Mouse (Mus musculus): ENCODE data around the gene Trim28.

DNA sequence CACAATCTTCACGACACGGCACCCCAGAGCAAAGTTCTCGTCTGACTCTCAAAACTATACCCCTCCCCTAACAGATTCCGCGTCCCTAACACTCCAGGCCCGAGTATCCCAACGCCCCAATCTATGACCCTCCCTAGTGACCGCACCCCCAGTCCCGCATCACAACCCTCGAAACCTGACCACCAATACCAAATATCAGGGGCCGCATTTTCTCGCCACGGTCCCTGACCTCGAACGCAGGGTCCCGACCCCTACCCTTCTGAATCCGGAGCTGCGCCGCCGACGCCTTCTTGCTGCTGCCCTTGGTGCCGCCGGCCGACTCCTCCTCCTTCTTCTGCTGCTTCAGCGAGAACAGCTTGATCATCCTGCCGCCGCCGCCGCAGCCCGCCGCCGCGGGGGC lies 38.5 kb downstream of the Trim28 start:
- TF ChIP-seq CTCF (IDR thresholded peaks at IDR 0.05; ENCODE audit: extremely low read depth, insufficient read length, insufficient replicate concordance, low read depth, low read length) (no peak), POLR2A (IDR thresholded peaks at IDR 0.05; ENCODE audit: low read depth, low read length) (no peak)

Data from small intestine, adult 2 months (tissue).